Mouse (Mus musculus) embryonic facial prominence, embryonic 14.5 days (tissue): ENCODE data around the gene Cd2ap. TPM values are rescaled to one million over a fixed set of nuclear protein-coding genes. Genes with fewer than 3 reads are reported as not detected.

Source experiments
- ATAC-seq: fragments of 200-750 bp; cut with Nextera tagmentation; 2 replicates; pipeline ENCODE4 v1.8.0; 2017; ENCODE audit warnings: low read depth, moderate number of reproducible peaks, moderate TSS enrichment
- DNase-seq: peaks from one replicate; pipeline ENCODE4 v3.0.0-alpha.2; 2015; ENCODE audit warnings: low spot score
- H3K27ac ChIP-seq: fragments of 300-500 bp; sonication (generic); replicated peaks from 2 replicates; pipeline ENCODE4 v1.5.1; 2014; ENCODE audit warnings: low read depth, mild to moderate bottlenecking, low read length, moderate library complexity
- H3K27me3 ChIP-seq: fragments of 300-500 bp; sonication (generic); replicated peaks from 2 replicates; pipeline ENCODE4 v1.6.1; 2014; ENCODE audit warnings: low read length; ENCODE audit not compliant: control insufficient read depth, insufficient read depth
- H3K36me3 ChIP-seq: fragments of 300-500 bp; sonication (generic); 2 replicates; pipeline ENCODE4 v1.6.1; 2014; ENCODE audit warnings: low read length, mixed read lengths; ENCODE audit not compliant: control insufficient read depth, insufficient read depth
- H3K4me1 ChIP-seq: fragments of 300-500 bp; sonication (generic); 2 replicates; pipeline ENCODE4 v1.6.1; 2014; ENCODE audit warnings: antibody characterized with exemption, low read length; ENCODE audit not compliant: control insufficient read depth, insufficient read depth
- H3K4me2 ChIP-seq: fragments of 300-500 bp; sonication (generic); 2 replicates; pipeline ENCODE4 v1.6.1; 2014; ENCODE audit warnings: low read depth, mild to moderate bottlenecking, low read length, moderate library complexity, mixed read lengths
- H3K4me3 ChIP-seq: fragments of 300-500 bp; sonication (generic); 2 replicates; pipeline ENCODE4 v1.5.1; 2014; ENCODE audit warnings: low read depth, mild to moderate bottlenecking, low read length
- H3K9ac ChIP-seq: fragments of 300-500 bp; sonication (generic); 2 replicates; pipeline ENCODE4 v1.6.1; 2014; ENCODE audit warnings: low read depth, mild to moderate bottlenecking, low read length, moderate library complexity, mixed read lengths
- H3K9me3 ChIP-seq: fragments of 300-500 bp; sonication (generic); 2 replicates; pipeline ENCODE4 v1.6.1; 2016; ENCODE audit warnings: low read length; ENCODE audit not compliant: control insufficient read depth
- WGBS: fragments of 180-500 bp; shearing (Covaris S2); extraction: QIAGEN DNeasy Blood & Tissue Kit; methylation state at CpG from one replicate; pipeline ENCODE4 v1.1.7; 2014; 5-methylcytosine and 5-hydroxymethylcytosine counted together
- polyA plus RNA-seq: library from polyadenylated mRNA; unstranded; fragments of >200 nt; fragmentation: Nextera tagmentation; extraction: Ambion mirVana; gene quantifications from 2 replicates; pipeline ENCODE4 v1.2.1, GENCODE M21; 2014

Gene Cd2ap
- polyA plus RNA-seq, 1 experiment from 2014 or later: 24.9 TPM

- Histone ChIP-seq H3K9me3 (no peaks in the 10 kb centered on the region), H3K4me2 (no peak overlapping the region), H3K27ac (peak overlapping the region; percentile 34), H3K4me3 (no peak overlapping the region), H3K9ac (no peak overlapping the region), H3K4me1 (0 out of 2 replicates have a peak, but pooled peaks cover 5% of the 10 kb centered on the region), H3K36me3 (no peaks in the 10 kb centered on the region), H3K27me3 (no peaks in the 10 kb centered on the region)
- DNase-seq (peak; percentile 54), ATAC-seq (peak; percentile 65)
- 88% methylated on average over 1 of the region's 1 CpGs for WGBS
Measured at GRCm38 (mm10) chr17:42882873-42883272, 6.4 kb upstream of the Cd2ap start.

DNA sequence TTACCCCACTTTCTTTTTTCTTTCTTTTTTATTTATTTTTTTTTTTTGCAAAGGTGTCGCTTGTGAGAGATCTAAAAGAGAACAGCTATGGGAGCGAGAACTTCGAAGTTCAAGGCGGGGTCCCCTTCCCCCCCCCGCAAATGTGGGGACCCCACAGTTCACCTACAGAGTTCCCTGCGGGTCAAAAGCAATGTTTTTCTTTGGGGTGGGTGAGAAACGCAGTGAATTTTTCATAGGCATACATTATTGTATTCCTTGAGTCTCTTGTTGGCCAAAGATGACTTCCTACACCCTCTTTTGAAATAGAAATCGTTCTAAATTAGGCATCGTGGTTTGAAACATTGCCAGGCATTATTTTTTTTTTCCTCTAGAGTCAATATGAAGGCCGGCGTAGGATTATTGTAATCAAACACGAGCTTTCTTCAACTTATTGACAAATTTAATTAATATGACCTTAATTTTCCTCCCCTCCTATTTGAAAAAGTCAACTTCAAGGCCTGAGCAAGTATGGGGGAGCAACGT is 500 bp upstream of the Cd2ap start:
- DNase-seq: peak; percentile 23
- Histone ChIP-seq H3K9me3 (no peaks in the 10 kb centered on the region), H3K4me1 (peaks cover 6% of the 10 kb centered on the region), H3K27me3 (no peaks in the 10 kb centered on the region), H3K4me3 (peak overlapping the region; percentile 90), H3K9ac (peak overlapping the region; percentile 97), H3K27ac (peak overlapping the region; percentile 97; the same call in 1 of the 2 replicates), H3K36me3 (no peaks in the 10 kb centered on the region), H3K4me2 (peak overlapping the region; percentile 82)
- 23% methylated on average over 13 of the region's 13 CpGs for WGBS
- no peak for ATAC-seq

GRCm38 (mm10) chr17:42875571-42876000 is 879 bp downstream of the Cd2ap start:
- Histone ChIP-seq H3K4me3 (peak overlapping the region; percentile 90), H3K4me1 (peaks cover 6% of the 10 kb centered on the region), H3K36me3 (no peaks in the 10 kb centered on the region), H3K27me3 (no peaks in the 10 kb centered on the region), H3K27ac (peak overlapping the region; percentile 97), H3K9me3 (no peaks in the 10 kb centered on the region), H3K4me2 (peak overlapping the region; percentile 82), H3K9ac (peak overlapping the region; percentile 97)
- DNase-seq (peak; percentile 77), ATAC-seq (peak; percentile 35; the same call in 1 of the 2 replicates)
- WGBS: under 1% methylated on average over 17 of the region's 17 CpGs

DNA sequence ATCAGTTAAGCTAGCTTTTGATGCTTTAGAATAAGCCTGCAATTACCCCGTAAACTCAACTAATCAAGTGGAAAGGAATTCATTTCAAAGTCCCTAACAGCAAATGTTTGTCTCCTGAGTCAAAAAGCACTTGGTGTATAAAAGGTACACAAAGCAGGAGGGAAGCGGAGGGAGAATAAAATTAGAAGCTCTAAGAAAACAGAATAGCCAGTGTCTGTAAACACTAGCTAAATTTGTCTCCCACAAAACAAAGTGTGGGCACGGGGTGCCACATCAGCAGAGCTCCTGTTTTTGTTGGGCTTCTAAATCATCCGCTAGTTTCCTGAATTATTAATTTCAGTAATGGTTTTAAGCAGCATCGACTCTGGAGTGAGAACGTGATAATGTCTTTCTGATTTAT is 1.4 kb downstream of the Cd2ap start:
- Histone ChIP-seq H3K4me2 (peak overlapping the region; percentile 82), H3K9me3 (no peaks in the 10 kb centered on the region), H3K27me3 (no peaks in the 10 kb centered on the region), H3K9ac (peak overlapping the region; percentile 97), H3K27ac (peak overlapping the region; percentile 97), H3K4me3 (peak overlapping the region; percentile 90), H3K36me3 (no peaks in the 10 kb centered on the region), H3K4me1 (peaks cover 6% of the 10 kb centered on the region)
- WGBS: 16% methylated on average over 6 of the region's 6 CpGs
- DNase-seq (no peak), ATAC-seq (no peak)

GRCm38 (mm10) chr17:42870465-42870864 is 6.0 kb downstream of the Cd2ap start:
- no peak overlapping the region for H3K9ac ChIP-seq
- no peak overlapping the region for H3K4me2 ChIP-seq
- no peaks in the 10 kb centered on the region for H3K27me3 ChIP-seq
- peaks cover 6% of the 10 kb centered on the region for H3K4me1 ChIP-seq
- no peak overlapping the region for H3K4me3 ChIP-seq
- ATAC-seq (no peak), DNase-seq (no peak)
- H3K36me3 ChIP-seq: no peaks in the 10 kb centered on the region
- 0 out of 2 replicates have a peak, but pooled peaks cover 3% of the 10 kb centered on the region for H3K9me3 ChIP-seq
- no peak overlapping the region for H3K27ac ChIP-seq

DNA sequence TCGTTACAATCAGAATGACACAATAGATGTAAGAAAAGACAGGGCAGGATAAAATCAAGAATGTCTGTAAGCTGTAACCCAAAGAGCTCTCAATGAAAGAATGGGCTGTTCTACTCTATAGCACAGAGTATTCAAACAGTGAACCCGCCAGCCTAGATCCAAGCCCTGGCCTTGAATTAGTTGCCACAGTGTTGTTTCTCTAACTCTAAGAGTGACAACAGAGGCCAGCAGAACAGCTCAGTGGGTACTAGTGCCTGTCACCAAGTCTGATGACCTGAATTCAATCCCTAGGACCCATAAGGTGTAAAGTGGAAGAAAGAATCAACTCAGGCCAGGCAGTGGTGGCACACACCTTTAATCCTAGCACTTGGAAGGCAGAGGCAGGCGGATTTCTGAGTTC is 13.3 kb downstream of the Cd2ap start:
- Histone ChIP-seq H3K27ac (no peak overlapping the region), H3K36me3 (no peaks in the 10 kb centered on the region), H3K27me3 (no peaks in the 10 kb centered on the region), H3K9ac (no peak overlapping the region), H3K4me1 (no peaks in the 10 kb centered on the region), H3K9me3 (0 out of 2 replicates have a peak, but pooled peaks cover 3% of the 10 kb centered on the region), H3K4me3 (no peak overlapping the region), H3K4me2 (no peak overlapping the region)
- 90% methylated on average over 3 of the region's 3 CpGs for WGBS
- peak; percentile 30; the same call in 1 of the 2 replicates for ATAC-seq
- no peak for DNase-seq

DNA sequence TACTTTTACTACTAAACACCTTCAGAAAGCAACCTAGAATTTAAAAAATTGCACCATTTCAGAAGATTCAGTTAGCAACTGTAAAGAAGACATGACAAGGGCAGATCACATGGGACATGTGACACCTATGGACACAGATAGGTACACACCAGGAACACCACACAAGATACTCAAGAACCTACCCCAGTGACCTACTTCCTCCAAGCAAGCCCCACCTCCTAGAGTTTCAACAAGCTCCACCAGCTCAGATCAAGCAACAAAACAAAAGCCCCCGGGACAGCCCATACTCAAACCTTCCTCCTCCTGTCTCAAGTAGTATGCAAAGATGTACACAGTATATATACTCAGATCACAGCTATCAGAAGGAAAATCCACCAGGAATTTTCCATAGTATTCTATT is 16.1 kb downstream of the Cd2ap start:
- H3K4me2 ChIP-seq: no peak overlapping the region
- H3K9me3 ChIP-seq: no peaks in the 10 kb centered on the region
- H3K27ac ChIP-seq: no peak overlapping the region
- DNase-seq (no peak), ATAC-seq (no peak)
- 87% methylated on average over 1 of the region's 1 CpGs for WGBS
- H3K9ac ChIP-seq: no peak overlapping the region
- H3K27me3 ChIP-seq: no peaks in the 10 kb centered on the region
- H3K4me3 ChIP-seq: no peak overlapping the region
- no peaks in the 10 kb centered on the region for H3K36me3 ChIP-seq
- 0 out of 2 replicates have a peak, but pooled peaks cover 4% of the 10 kb centered on the region for H3K4me1 ChIP-seq

DNA sequence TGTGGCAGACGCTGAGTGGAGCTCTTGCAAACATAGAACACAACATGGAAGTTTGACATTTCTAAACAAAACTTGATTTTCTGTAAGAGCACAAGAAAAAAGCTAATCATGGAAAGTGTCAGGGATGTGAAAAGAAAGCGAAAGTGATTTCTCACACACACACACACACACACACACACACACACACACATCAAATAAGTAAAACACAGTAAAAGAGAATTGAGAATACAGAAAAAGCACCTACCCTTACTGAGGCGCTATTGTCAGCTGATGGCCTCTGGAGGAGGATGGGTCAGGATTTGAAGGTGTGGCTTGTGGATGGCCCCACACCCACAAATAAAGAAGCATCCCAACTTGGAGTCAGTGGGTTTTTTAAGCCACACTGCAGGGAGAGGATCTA is 19.0 kb downstream of the Cd2ap start:
- Histone ChIP-seq H3K27me3 (no peaks in the 10 kb centered on the region), H3K9ac (no peak overlapping the region), H3K4me1 (0 out of 2 replicates have a peak, but pooled peaks cover 4% of the 10 kb centered on the region), H3K36me3 (no peaks in the 10 kb centered on the region), H3K27ac (no peak overlapping the region), H3K9me3 (no peaks in the 10 kb centered on the region), H3K4me2 (no peak overlapping the region), H3K4me3 (no peak overlapping the region)
- ATAC-seq (no peak), DNase-seq (no peak)
- 88% methylated on average over 3 of the region's 3 CpGs for WGBS

DNA sequence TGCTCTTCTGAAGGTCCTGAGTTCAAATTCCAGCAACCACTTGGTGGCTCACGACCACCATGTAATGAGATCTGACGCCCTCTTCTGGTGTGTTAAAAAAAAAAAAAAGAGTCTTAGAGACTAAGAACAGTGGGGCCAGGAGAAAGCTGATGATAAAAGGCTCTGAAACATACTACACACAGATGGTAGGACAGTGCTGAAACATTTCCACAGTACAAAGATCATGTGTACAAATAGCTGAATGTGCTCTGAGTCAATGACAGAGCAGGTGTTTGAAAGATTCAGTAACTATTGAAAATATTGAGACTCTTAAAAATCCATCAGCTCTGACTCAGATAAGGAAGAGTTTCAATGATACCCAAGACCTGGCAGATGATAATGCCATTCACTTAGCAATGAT is 29.4 kb downstream of the Cd2ap start:
- Histone ChIP-seq H3K27ac (no peak overlapping the region), H3K27me3 (no peaks in the 10 kb centered on the region), H3K36me3 (peaks cover 23% of the 10 kb centered on the region; the same call in 1 of the 2 replicates), H3K9me3 (no peaks in the 10 kb centered on the region), H3K4me2 (no peak overlapping the region), H3K9ac (no peak overlapping the region), H3K4me1 (no peaks in the 10 kb centered on the region), H3K4me3 (no peak overlapping the region)
- WGBS: 75% methylated on average over 2 of the region's 2 CpGs
- ATAC-seq (no peak), DNase-seq (no peak)
